Mouse (Mus musculus) lung, embryonic 14.5 days (tissue): ENCODE measurements around the gene Maml2. TPM values are rescaled to one million over a fixed set of nuclear protein-coding genes. Genes with fewer than 3 reads are reported as not detected.

Experiments
- ATAC-seq: fragments of 200-750 bp; cut with Nextera tagmentation; 2 replicates; pipeline ENCODE4 v1.8.0; 2017; ENCODE audit warnings: mild to moderate bottlenecking, moderate TSS enrichment, moderate library complexity; ENCODE audit not compliant: insufficient read depth
- DNase-seq: peaks from one replicate; pipeline ENCODE4 v3.0.0-alpha.2; 2015
- H3K27ac ChIP-seq: fragments of 300-500 bp; sonication (generic); 2 replicates; pipeline ENCODE4 v1.5.1; 2014; ENCODE audit warnings: low read depth, mild to moderate bottlenecking, moderate library complexity
- H3K27me3 ChIP-seq: fragments of 300-500 bp; sonication (generic); 2 replicates; pipeline ENCODE4 v1.6.1; 2014; ENCODE audit warnings: low read length, control low read depth; ENCODE audit not compliant: insufficient read depth
- H3K36me3 ChIP-seq: fragments of 300-500 bp; sonication (generic); 2 replicates; pipeline ENCODE4 v1.6.1; 2014; ENCODE audit warnings: control low read depth; ENCODE audit not compliant: insufficient read depth
- H3K4me1 ChIP-seq: fragments of 300-500 bp; sonication (generic); 2 replicates; pipeline ENCODE4 v1.6.1; 2014; ENCODE audit warnings: antibody characterized with exemption, control low read depth; ENCODE audit not compliant: insufficient read depth
- H3K4me2 ChIP-seq: fragments of 300-500 bp; sonication (generic); 2 replicates; pipeline ENCODE4 v1.6.1; 2014; ENCODE audit warnings: mild to moderate bottlenecking
- H3K4me3 ChIP-seq: fragments of 300-500 bp; sonication (generic); 2 replicates; pipeline ENCODE4 v1.5.1; 2014; ENCODE audit warnings: low read depth, low read length
- H3K9ac ChIP-seq: fragments of 300-500 bp; sonication (generic); 2 replicates; pipeline ENCODE4 v1.6.1; 2014
- H3K9me3 ChIP-seq: fragments of 300-500 bp; sonication (generic); 2 replicates; pipeline ENCODE4 v1.6.1; 2016; ENCODE audit warnings: low read depth, low read length, control low read depth
- CTCF ChIP-seq: IDR thresholded peaks from 2 replicates; pipeline ENCODE4 v1.5.1; 2016; ENCODE audit warnings: antibody characterized with exemption, low read depth
- WGBS: fragments of 180-500 bp; shearing (Covaris S2); extraction: QIAGEN DNeasy Blood & Tissue Kit; methylation state at CpG from one replicate; pipeline ENCODE4 v1.1.7; 2014; 5-methylcytosine and 5-hydroxymethylcytosine counted together
- polyA plus RNA-seq: library from polyadenylated mRNA; unstranded; fragments of >200 nt; fragmentation: Nextera tagmentation; extraction: Ambion mirVana; gene quantifications from 2 replicates; pipeline ENCODE4 v1.2.1, GENCODE M21; 2014

Maml2 gene
- polyA plus RNA-seq, 1 experiment from 2014 or later, result 12.3 TPM

DNA sequence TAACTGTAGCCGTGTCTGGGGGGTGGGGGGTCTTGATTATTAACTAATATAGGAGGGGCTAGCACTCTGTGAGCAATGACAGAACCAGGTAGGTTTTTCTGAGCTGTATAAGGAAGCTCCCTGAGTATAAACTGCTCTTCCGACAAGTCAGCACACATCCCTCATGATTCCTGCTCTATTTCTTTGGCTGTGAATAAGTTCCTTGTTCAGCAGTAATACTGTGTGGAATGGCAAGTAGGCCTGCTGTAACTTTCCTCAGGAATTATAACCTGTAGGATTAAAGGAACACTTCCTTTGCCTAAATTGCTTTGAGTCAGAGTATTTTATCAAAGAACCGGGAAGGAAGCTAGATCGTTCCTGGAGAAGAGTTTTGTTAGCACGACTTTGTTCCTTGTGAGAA lies 283.4 kb downstream of the Maml2 start:
- Histone ChIP-seq H3K27ac (no peak overlapping the region), H3K4me3 (no peak overlapping the region), H3K4me1 (peaks cover 21% of the 10 kb centered on the region), H3K9me3 (no peaks in the 10 kb centered on the region), H3K27me3 (no peaks in the 10 kb centered on the region), H3K9ac (no peak overlapping the region), H3K4me2 (no peak overlapping the region), H3K36me3 (no peaks in the 10 kb centered on the region)
- TF ChIP-seq CTCF, result no peak
- ATAC-seq, result no peak
- DNase-seq, result no peak
- WGBS, result 58% methylated on average over 5 of the region's 5 CpGs

DNA sequence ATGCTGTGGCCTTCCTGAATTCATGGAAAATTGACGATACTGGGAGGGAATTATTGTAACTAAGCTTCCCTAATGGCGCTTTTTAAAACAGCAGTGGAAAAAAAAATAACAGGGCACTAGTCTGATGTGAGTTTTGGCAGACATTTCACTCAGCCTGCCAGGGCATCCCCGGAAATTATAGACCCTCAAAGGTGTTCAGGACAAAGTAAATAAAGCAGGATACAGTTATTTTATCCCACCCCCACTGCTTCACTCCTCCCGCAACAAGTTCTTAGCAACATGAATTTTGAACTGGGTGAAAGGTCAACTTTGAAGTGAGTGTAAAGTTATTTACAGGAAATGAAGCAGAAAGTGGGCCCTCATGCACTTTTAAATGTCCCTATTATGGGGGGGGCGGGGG lies 286.2 kb downstream of the Maml2 start:
- Histone ChIP-seq H3K9me3 (no peaks in the 10 kb centered on the region), H3K27me3 (no peaks in the 10 kb centered on the region), H3K27ac (peak overlapping the region; percentile 30; the same call in 1 of the 2 replicates), H3K36me3 (no peaks in the 10 kb centered on the region), H3K4me2 (no peak overlapping the region), H3K9ac (no peak overlapping the region), H3K4me3 (no peak overlapping the region), H3K4me1 (peaks cover 32% of the 10 kb centered on the region)
- 18% methylated on average over 5 of the region's 5 CpGs for WGBS
- TF ChIP-seq CTCF, result no peak
- DNase-seq (peak; percentile 60), ATAC-seq (no peak)

- WGBS, result 46% methylated on average over 3 of the region's 3 CpGs
- ATAC-seq, result no peak
Measured at GRCm38 (mm10) chr9:13584435-13584834, 286.7 kb downstream of the Maml2 start.

GRCm38 (mm10) chr9:13587085-13587933 lies 289.6 kb downstream of the Maml2 start:
- TF ChIP-seq CTCF, result no peak
- Histone ChIP-seq H3K9ac (no peak overlapping the region), H3K36me3 (no peaks in the 10 kb centered on the region), H3K9me3 (no peaks in the 10 kb centered on the region), H3K27me3 (no peaks in the 10 kb centered on the region), H3K4me1 (peaks cover 32% of the 10 kb centered on the region), H3K4me2 (no peak overlapping the region), H3K4me3 (no peak overlapping the region), H3K27ac (peak overlapping the region; percentile 20; the same call in 1 of the 2 replicates)
- ATAC-seq, result peak; percentile 80
- WGBS, result 37% methylated on average over 9 of the region's 9 CpGs
- peak; percentile 83 for DNase-seq

More at GRCm38 (mm10) chr9:13584435-13584834, 286.7 kb downstream of the Maml2 start:
- Histone ChIP-seq H3K27me3 (no peaks in the 10 kb centered on the region), H3K4me2 (no peak overlapping the region), H3K4me1 (peaks cover 32% of the 10 kb centered on the region), H3K36me3 (no peaks in the 10 kb centered on the region), H3K9ac (no peak overlapping the region), H3K27ac (peak overlapping the region; percentile 30), H3K4me3 (no peak overlapping the region), H3K9me3 (no peaks in the 10 kb centered on the region)
- DNase-seq, result peak; percentile 57
- TF ChIP-seq CTCF, result no peak

DNA sequence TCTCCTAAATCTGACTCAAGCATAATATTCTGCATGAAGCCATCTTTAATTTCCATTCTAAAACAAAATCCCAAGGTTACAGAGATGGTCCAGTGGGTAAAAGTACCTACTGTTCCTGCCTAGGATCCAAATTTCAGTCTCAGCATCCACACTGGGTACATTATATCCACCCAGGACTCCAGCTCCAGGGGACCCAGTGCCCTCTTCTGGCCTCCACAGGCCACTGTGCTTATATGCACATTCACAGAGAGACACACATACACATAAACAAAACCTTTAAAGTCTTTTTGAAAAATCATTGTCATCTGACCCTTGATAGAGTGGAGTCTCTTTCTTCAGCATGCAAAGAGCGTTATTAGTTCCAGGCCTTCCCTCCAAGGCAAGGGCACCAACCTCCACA lies 291.0 kb downstream of the Maml2 start:
- no peak for DNase-seq
- no peak for ATAC-seq
- WGBS, result 98% methylated on average over 1 of the region's 1 CpGs
- Histone ChIP-seq H3K27me3 (no peaks in the 10 kb centered on the region), H3K9ac (no peak overlapping the region), H3K4me1 (peaks cover 25% of the 10 kb centered on the region), H3K4me2 (no peak overlapping the region), H3K36me3 (no peaks in the 10 kb centered on the region), H3K9me3 (no peaks in the 10 kb centered on the region), H3K27ac (no peak overlapping the region), H3K4me3 (no peak overlapping the region)
- 0 out of 2 replicates have a peak, but pooled peaks have one; percentile 7 for TF ChIP-seq CTCF

DNA sequence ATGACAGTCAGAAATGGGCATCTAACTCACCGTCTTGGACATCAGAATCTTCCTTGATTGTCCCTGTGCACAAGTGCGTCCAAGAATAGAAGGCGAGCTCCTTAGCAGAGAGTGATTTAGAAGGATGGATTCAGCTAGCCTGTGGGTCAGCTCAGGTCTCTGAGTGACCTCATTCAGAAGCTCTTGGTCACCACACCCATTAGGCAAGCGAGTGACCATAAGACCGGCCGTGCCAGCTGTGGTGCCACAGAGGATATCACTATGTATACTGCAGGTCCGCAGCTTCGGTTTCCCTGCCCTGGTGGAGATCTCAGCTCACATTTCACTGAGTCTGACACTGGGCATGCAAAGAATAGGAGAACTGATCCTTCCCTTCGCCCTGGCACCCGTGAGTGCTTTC lies 294.9 kb downstream of the Maml2 start:
- ATAC-seq (no peak), DNase-seq (no peak)
- no peaks in the 10 kb centered on the region for H3K9me3 ChIP-seq
- H3K9ac ChIP-seq, result no peak overlapping the region
- H3K4me3 ChIP-seq, result no peak overlapping the region
- H3K27me3 ChIP-seq, result no peaks in the 10 kb centered on the region
- no peak for TF ChIP-seq CTCF
- no peak overlapping the region for H3K27ac ChIP-seq
- H3K4me1 ChIP-seq, result peaks cover 2% of the 10 kb centered on the region
- WGBS, result 88% methylated on average over 10 of the region's 10 CpGs
- H3K4me2 ChIP-seq, result no peak overlapping the region
- no peaks in the 10 kb centered on the region for H3K36me3 ChIP-seq

- WGBS, result 86% methylated on average over 6 of the region's 6 CpGs
- H3K9me3 ChIP-seq, result no peaks in the 10 kb centered on the region
- no peaks in the 10 kb centered on the region for H3K36me3 ChIP-seq
- TF ChIP-seq CTCF, result no peak
- ATAC-seq, result no peak
- no peak overlapping the region for H3K4me3 ChIP-seq
- no peaks in the 10 kb centered on the region for H3K27me3 ChIP-seq
- H3K9ac ChIP-seq, result no peak overlapping the region
- no peak overlapping the region for H3K27ac ChIP-seq
- DNase-seq, result no peak
- no peak overlapping the region for H3K4me2 ChIP-seq
- no peaks in the 10 kb centered on the region for H3K4me1 ChIP-seq
Measured at GRCm38 (mm10) chr9:13597736-13598135, 300.0 kb downstream of the Maml2 start.
